Mouse (Mus musculus) testis, adult 2 months (tissue): Measurements from ENCODE around the gene Ccr1l1. TPM values are rescaled to one million over a fixed set of nuclear protein-coding genes. Genes with fewer than 3 reads are reported as not detected.

Source experiments
- H3K27ac ChIP-seq: fragments of 200-500 bp; 2 replicates; pipeline ENCODE4 v1.5.1; 2012; ENCODE audit warnings: low read depth, low read length; ENCODE audit not compliant: control insufficient read depth, insufficient read depth
- H3K27me3 ChIP-seq: fragments of 200-500 bp; 2 replicates; pipeline ENCODE4 v1.6.1; 2012; ENCODE audit warnings: mild to moderate bottlenecking, low read length, moderate library complexity; ENCODE audit not compliant: control insufficient read depth, insufficient read depth
- H3K36me3 ChIP-seq: fragments of 200-500 bp; 2 replicates; pipeline ENCODE4 v1.6.1; 2012; ENCODE audit warnings: mild to moderate bottlenecking, low read length; ENCODE audit not compliant: control insufficient read depth, insufficient read depth
- H3K4me1 ChIP-seq: fragments of 200-500 bp; 2 replicates; pipeline ENCODE4 v1.6.1; 2012; ENCODE audit warnings: low read length; ENCODE audit not compliant: control insufficient read depth, insufficient read depth
- H3K4me3 ChIP-seq: fragments of 200-500 bp; 2 replicates; pipeline ENCODE4 v1.5.1; 2012; ENCODE audit warnings: low read depth, mild to moderate bottlenecking, low read length, moderate library complexity, mixed read lengths; ENCODE audit not compliant: control insufficient read depth
- CTCF ChIP-seq: fragments of 200-500 bp; IDR thresholded peaks from 2 replicates; pipeline ENCODE4 v1.5.1; 2012; ENCODE audit warnings: low read depth, mild to moderate bottlenecking, inconsistent platforms, low read length, moderate library complexity; ENCODE audit not compliant: control insufficient read depth, insufficient read depth, insufficient replicate concordance
- POLR2A ChIP-seq: fragments of 200-500 bp; IDR thresholded peaks from 2 replicates; pipeline ENCODE4 v1.6.1; 2012; ENCODE audit warnings: low read depth, mild to moderate bottlenecking, inconsistent platforms, low read length, moderate library complexity; ENCODE audit not compliant: control insufficient read depth
- polyA plus RNA-seq: library from polyadenylated mRNA; depleted of rRNA; stranded (reverse); fragments of >200 nt; gene quantifications from 2 replicates; pipeline ENCODE4 v1.2.3, GENCODE M21; 2012

The Ccr1l1 gene
- polyA plus RNA-seq, 1 experiment, result not detected

DNA sequence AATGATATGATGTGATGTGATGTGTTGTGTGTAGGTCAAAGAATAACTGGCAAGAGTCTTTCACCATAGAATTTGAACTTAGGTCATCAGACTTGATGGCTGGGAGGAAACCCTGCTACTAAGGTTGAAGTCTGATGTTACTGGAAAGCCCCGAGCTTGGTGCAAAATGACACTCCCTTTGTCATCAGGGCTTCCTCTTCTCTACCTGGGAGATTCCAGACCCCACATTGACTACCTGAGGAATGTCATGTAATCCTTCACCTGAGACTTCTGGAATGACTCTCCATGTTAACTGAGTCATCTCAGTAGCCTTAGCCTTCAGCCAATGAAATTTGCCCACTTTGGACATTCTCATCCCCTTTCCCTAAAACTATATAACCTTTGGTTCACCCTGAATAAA is 38.0 kb downstream of the Ccr1l1 start:
- no peak overlapping the region for H3K27ac ChIP-seq
- no peaks in the 10 kb centered on the region for H3K27me3 ChIP-seq
- no peak overlapping the region for H3K4me3 ChIP-seq
- no peaks in the 10 kb centered on the region for H3K4me1 ChIP-seq
- no peaks in the 10 kb centered on the region for H3K36me3 ChIP-seq
- TF ChIP-seq POLR2A, result no peak
- TF ChIP-seq CTCF, result no peak

DNA sequence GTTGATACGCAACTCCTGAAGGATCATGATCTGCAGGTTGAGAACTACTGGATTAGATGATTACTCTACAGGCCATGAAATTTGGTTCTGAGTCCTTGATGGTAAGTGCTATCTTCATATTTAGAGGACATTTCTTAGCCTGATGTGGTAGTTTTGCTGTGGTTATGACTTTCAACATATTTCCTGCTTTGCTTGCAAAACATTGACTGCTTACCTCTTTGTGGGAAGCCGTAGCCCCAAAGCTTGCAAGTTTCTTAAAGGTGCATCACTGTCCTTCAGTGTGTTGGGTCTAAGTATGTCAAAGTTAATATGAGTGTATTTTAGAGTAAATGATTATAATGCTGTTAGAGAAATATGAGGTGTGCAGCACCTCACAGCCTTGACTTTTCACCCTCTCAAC is 40.2 kb downstream of the Ccr1l1 start:
- no peak overlapping the region for H3K4me3 ChIP-seq
- no peaks in the 10 kb centered on the region for H3K36me3 ChIP-seq
- no peak for TF ChIP-seq POLR2A
- no peak for TF ChIP-seq CTCF
- H3K4me1 ChIP-seq, result no peaks in the 10 kb centered on the region
- H3K27me3 ChIP-seq, result no peaks in the 10 kb centered on the region
- no peak overlapping the region for H3K27ac ChIP-seq

DNA sequence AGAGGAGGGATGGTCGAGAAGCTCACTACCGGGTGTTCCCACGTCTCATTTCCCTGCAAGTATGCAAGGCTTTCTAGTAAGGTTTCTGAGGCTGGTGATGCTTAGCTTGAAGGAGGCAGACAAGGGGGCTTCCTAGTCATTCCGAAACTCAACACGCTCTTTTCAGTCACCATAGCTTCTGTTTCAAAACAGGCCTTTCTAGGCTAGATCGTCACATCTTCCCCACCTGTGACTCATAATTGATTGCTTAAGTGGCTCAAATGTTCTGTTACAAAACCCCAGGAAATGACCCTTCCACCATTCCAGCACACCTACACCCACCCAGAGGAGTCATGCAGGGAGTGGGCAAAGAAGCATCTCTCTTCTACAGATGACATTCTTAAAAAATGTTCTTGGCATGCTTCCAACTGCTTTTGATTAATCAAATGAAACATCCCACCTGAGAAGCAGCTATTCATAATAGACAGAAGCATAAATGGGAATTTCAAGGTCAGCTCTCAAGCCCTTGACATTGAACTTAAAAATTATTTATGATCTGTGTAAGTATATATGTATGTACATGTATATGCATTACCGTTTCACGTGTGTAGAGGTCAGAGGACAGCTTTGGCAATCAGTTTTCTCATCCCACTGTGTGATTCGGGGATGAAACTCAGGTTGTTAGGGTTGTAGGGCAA is 41.5 kb downstream of the Ccr1l1 start:
- no peaks in the 10 kb centered on the region for H3K4me1 ChIP-seq
- H3K4me3 ChIP-seq, result no peak overlapping the region
- no peak overlapping the region for H3K27ac ChIP-seq
- TF ChIP-seq CTCF, result no peak
- TF ChIP-seq POLR2A, result no peak
- H3K27me3 ChIP-seq, result no peaks in the 10 kb centered on the region
- no peaks in the 10 kb centered on the region for H3K36me3 ChIP-seq

DNA sequence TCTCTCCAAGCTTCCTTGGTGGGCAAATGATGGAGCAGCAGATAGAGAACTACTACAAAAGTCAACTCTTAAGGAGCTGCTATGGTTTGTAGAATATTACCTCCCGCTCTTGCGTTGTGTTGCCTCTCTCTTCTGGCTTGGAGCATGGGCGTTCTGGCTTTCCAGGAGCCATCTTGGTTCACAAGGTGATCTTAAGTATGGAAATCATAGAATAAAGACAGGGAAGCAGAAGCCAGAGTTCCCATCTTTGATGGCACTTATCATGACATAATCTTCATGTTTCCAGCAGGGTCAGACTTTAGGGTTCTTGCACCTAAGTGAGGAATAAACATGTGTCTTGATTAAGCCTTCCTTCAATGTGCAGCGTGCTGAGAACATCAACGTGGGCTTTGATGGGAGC is 42.4 kb downstream of the Ccr1l1 start:
- no peak overlapping the region for H3K4me3 ChIP-seq
- TF ChIP-seq CTCF, result no peak
- no peak for TF ChIP-seq POLR2A
- H3K27ac ChIP-seq, result no peak overlapping the region
- H3K4me1 ChIP-seq, result no peaks in the 10 kb centered on the region
- H3K27me3 ChIP-seq, result no peaks in the 10 kb centered on the region
- no peaks in the 10 kb centered on the region for H3K36me3 ChIP-seq

DNA sequence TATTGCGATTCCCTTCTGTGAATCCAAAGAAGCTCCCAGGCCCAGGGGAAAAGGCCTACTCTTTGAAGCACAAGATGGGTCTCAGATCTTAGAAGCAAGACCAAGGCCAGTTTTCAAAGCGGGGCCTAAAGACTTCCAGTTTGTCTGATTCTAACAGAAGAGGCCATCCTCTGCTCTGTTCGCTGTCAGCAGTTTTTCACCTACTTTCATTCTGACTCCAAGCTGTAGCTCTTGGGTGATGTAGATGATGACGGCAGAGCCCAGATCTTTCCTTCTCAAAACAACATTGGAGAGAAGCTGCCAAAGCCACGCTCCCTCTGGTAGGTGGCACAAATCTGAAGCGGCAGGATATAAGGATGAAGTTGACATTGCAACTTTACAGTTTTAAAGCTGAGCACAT is 42.9 kb downstream of the Ccr1l1 start:
- TF ChIP-seq POLR2A (no peak), CTCF (no peak)
- no peaks in the 10 kb centered on the region for H3K4me1 ChIP-seq
- no peaks in the 10 kb centered on the region for H3K36me3 ChIP-seq
- no peak overlapping the region for H3K4me3 ChIP-seq
- no peaks in the 10 kb centered on the region for H3K27me3 ChIP-seq
- H3K27ac ChIP-seq, result no peak overlapping the region

DNA sequence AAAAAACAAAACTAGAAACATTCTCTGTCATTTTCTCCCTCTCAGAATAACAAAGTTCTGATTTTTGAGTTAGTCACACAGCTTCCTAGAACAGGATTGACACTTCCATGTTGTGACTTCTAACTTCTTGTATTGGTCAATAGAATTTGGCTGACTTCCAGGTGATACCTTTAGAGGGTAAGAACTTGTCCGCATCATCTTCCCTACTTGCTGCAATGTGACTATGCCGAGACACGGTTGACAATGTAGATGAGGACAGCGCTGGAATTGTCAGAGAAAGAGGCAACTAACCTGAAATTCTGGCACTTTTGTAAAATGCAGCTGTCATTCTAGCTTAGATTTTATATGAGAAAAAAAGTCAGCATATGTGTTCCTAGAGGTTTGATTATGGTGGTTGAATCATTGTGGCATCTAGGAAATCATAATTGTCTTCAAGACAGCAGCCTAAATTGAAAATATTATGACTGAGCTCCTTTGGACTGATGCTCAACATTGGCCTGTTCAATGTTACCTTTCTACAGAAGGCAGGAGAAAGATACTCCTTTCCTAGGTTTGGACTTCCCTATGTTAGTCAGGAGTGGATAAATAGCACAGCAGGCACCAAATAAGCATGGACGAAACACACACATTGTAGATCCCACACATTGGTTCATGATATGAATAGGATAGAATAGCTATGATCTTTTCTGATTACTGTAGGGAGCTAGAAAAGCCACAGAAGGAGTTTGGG is 44.3 kb downstream of the Ccr1l1 start:
- H3K36me3 ChIP-seq, result no peaks in the 10 kb centered on the region
- H3K27ac ChIP-seq, result no peak overlapping the region
- no peaks in the 10 kb centered on the region for H3K27me3 ChIP-seq
- H3K4me1 ChIP-seq, result no peaks in the 10 kb centered on the region; the same call in 1 of the 2 replicates
- no peak overlapping the region for H3K4me3 ChIP-seq
- TF ChIP-seq POLR2A (no peak), CTCF (no peak)

DNA sequence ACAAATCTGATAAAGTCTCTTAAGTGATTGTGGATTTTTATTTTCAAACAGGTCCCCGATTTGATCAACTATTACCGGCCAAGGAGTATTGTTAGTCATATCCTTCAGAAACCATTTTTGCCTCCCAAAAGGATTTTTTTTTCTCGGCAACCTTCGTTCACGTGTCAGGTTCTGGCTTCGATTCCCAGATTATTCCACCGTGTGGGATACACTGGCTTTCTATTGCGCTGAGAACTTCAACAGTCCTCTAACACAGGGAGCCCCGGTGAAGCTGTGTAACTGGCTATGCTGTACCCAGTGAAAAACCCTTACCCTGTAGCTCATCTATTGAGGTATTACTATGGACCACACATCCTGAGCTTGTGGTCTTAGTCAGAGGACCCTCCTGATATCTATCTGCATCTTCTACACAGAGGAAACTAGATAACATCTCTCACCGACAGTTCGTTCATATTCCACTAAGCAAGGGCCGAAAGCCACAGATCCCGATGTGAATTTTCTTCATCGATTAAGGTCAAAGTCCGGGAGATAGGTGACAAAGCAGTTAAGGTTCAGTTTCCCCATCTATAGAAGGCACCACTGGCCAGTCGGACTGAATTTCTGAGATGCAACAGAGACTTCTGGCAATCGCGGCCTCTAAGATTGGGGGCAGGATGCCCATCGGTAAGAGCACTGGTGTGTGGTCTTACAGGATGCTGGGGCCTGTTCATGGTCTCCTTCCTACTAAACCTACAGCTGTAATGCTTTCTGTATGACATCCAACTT is 45.1 kb downstream of the Ccr1l1 start:
- Histone ChIP-seq H3K4me1 (no peaks in the 10 kb centered on the region; the same call in 1 of the 2 replicates), H3K4me3 (no peak overlapping the region), H3K27me3 (no peaks in the 10 kb centered on the region), H3K27ac (no peak overlapping the region), H3K36me3 (no peaks in the 10 kb centered on the region)
- no peak for TF ChIP-seq POLR2A
- no peak for TF ChIP-seq CTCF
